Mouse (Mus musculus): ENCODE results near the gene Polr3h.

The Polr3h gene

DNA sequence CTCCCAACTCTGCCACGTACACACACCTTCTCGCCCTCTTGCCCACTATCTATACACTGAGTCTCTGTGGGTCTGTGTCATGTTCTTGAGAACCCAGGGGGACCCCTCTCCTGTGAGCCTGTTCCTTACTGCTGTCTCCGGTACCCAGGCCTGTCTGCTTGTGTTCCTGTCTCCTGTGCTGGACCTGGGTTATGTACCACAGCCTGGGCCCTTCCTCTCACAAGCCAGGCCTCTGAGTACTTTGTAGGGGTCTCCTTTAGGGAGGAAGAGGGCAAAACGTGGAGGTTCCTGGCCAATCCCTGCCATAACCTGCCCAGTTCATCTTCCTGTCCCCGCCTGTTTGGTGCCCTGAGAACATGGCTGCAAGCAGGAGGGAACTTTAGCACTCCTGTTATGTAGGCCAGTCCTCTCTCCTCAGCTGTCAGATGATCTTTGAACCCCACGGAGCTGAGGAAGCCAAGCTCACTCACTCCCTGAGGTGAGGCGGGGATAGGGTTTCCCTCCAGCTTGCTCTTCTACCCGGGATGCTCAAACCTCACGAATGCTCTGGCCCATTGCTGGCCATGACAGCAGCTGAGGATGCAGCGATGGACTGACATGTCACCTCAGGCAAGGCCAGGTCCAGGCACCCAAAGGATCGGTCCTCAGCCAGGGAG, 23.6 kb upstream of the Polr3h start:
- DNase-seq (ENCODE audit: low spot score in 2 of 2), result no peak

- DNase-seq (ENCODE audit: low spot score in 2 of 2), result no peak
Measured at GRCm38 (mm10) chr15:81949076-81949475, 23.0 kb upstream of the Polr3h start.

- no peak for DNase-seq (ENCODE audit: low spot score in 2 of 2)
Measured at GRCm38 (mm10) chr15:81943176-81943749, 17.2 kb upstream of the Polr3h start.

- DNase-seq (ENCODE audit: low spot score in 2 of 2), result no peak
Measured at GRCm38 (mm10) chr15:81941010-81941409, 15.0 kb upstream of the Polr3h start.

DNA sequence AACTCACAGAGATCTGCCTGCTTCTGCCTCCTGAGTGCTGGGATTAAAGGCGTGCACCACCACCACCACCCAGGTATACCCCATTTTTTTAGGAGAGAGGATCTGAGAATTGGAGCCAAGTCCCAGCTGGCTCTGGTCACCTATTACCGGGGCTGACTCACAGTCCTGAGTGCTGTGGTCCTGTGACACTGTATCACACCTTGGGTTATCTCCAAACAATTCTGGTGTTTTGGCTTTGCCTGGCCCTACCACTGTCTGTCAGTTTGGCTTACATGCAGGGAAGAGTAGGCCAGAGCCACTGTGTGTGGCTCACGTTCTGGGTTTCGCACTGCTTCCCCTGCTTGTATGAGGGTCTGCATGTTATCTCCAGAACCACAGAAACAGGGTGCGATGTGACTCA, 14.2 kb upstream of the Polr3h start:
- DNase-seq (ENCODE audit: low spot score in 2 of 2), result no peak

DNA sequence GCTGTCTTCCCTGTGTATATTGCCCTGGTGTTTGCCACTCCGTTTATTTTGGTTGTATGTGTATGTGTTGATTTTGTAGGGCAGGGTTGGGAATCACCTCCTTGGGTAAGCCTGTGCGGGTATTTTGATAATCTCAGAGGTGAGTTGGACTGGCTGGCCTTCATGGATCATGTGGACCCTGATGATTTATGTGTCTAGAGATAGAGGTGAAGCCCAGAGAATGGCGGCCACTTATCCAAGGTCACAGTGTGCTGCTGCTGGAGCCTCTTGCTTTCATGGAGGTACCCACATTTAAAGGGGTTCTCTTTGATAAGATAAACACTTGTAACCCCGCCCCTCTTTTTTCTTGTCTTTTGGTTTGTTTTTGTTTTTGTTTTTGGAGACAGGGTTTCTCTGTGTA, 13.7 kb upstream of the Polr3h start:
- DNase-seq (ENCODE audit: low spot score in 2 of 2), result no peak

GRCm38 (mm10) chr15:81939157-81939715, 13.2 kb upstream of the Polr3h start:
- DNase-seq (ENCODE audit: low spot score in 2 of 2), result no peak

DNA sequence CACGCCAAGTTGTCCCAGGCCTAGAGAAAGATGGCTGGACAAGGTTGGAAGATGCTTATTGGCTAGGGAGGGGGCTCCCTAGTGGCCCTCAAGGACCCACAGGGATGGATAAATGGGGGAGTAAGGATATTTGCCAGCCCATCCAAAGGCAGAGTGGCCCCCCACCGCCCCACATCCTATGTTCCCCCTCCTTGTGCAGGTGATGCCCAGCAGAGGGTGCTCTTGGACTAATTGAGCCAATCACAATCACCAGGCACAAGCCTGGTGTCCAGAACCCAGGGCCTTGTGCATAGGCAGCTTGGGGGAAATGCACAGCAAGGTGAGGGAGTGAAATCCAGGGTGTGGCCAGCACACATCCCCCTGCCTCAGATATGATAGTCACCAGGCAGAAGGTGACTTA, 12.2 kb upstream of the Polr3h start:
- DNase-seq (ENCODE audit: low spot score in 2 of 2), result peak in 1 of 2 experiments; percentile 40

GRCm38 (mm10) chr15:81937098-81937972, 11.3 kb upstream of the Polr3h start:
- no peak for DNase-seq (ENCODE audit: low spot score in 2 of 2)

DNA sequence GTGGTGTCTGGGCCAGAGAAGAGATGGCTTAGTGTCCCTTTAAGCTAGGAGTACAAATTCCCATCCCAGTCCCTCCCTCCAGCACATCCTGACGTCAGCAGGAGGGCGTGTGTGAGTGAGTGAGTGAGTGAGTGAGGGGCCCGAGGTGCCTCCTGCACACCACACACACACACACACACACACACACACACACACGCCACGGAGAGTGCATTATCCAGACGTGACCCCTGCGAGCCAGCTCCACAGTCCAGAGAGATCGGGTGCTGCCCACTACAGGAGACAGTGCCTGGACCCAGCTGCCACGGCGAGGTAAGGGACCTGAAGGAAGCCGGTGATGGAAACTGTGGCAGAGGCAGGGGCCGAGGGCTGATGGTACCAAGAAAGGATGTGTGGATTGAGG, 10.6 kb upstream of the Polr3h start, which contains the start of gene Csdc2:
Gene Csdc2 (plus strand): TSS at position 81 of the 400 bp plus-strand sequence.
- no peak for DNase-seq (ENCODE audit: low spot score in 2 of 2)

DNA sequence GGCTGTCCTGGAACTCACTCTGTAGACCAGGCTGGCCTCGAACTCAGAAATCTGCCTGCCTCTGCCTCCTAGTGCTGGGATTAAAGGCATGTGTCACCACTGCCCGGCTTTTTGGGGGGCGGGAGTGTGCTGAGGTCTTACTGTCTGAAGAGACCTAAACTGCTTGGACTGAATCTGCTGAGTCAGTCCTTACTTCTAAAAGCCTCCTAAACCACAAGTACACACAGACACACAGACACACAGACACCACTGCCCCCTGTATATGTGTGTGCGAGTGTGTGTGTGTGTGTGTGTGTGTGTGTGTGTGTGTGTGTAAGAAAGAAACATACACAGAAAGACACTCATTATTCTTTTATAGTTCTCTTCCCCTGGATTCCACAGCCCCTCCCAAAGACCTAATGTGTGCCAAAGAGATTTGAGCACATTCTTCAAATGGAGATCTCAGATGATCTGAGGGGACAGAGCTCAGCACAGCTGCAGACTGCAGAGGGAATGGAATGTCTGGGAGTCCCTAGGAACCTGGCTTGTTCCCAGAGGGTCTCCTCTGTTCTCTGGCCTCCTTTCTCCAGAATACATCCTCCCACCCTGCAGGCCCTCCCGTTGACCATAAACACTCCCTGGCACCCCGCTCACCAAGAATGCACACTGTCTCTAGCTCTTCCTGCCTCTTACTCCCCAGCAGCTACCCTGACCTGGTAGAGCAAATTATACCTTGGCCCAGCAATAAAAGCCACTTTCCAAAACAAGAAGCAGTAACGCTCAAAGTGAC, 10.0 kb upstream of the Polr3h start:
- no peak for DNase-seq (ENCODE audit: low spot score in 2 of 2)

GRCm38 (mm10) chr15:81933986-81934385, 7.9 kb upstream of the Polr3h start:
- DNase-seq (ENCODE audit: low spot score in 2 of 2), result no peak

- peak in 1 of 2 experiments; percentile 33 for DNase-seq (ENCODE audit: low spot score in 2 of 2)
Measured at GRCm38 (mm10) chr15:81932951-81933470, 7.0 kb upstream of the Polr3h start.

DNA sequence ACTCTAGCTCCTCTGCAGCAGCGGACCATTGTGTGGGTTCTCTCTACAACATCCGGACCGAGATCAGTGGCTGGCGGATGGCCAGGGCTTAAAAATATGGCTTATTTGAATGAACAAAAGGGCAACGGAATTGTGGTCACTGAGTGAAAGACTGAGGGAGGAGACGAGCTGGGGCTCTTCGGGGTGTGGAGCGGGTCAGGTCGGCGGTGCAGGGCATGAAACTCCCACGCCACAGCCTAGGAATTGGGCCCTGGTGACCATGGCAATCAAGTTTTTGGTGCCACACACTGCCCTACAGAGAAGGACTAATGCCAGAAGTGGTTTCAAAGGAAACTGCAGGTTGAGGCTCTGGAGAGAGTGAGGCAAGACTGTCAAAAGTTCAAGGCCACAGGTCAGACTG, 2.2 kb upstream of the Polr3h start:
- DNase-seq (ENCODE audit: low spot score in 2 of 2), result peak in 1 of 2 experiments; percentile 46

DNA sequence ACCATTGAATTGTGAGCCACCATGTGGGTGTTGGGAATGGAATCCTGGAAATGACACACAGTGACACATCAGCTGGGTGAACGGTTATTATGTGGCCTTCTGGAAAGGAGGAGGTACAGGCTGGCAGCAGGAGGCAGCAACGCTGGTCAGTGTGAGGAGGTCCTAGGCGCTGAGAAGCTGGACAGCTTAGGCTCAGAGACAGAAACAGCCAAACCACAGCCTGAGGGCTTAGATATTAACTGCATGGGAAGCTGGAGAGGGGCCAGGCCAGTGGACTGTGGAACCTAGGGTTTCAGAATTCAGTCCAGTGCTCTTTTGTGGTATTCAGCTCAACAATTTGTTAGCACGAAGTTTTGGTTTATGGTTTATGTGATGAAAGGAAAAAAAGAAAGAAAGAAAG, 1.7 kb upstream of the Polr3h start:
- no peak for DNase-seq (ENCODE audit: low spot score in 2 of 2)

GRCm38 (mm10) chr15:81926446-81926822, 394 bp upstream of the Polr3h start:
- no peak for DNase-seq (ENCODE audit: low spot score in 2 of 2)

GRCm38 (mm10) chr15:81924933-81925332, 1.1 kb downstream of the Polr3h start:
- DNase-seq (ENCODE audit: low spot score in 2 of 2), result no peak

DNA sequence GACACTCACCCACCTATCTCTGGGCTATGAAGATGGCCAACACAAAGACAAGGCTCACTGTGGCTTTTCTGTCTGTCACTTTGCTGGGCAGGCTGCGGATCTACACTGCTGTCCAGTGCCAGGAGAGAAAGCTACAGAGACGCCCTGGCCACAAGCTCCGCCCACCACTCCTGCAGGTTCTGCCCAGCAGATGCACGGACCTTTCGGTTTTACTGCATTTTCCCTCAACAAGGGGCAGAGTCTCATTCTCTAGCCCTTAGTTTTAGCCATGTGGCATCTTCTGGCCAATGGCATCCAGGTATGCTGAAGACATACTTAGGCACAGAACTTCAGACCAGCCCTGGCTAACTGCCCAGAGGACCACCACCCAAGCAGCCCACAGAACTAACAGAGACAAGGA, 4.8 kb downstream of the Polr3h start:
- DNase-seq (ENCODE audit: low spot score in 2 of 2), result no peak

GRCm38 (mm10) chr15:81920546-81921217, 5.4 kb downstream of the Polr3h start:
- DNase-seq (ENCODE audit: low spot score in 2 of 2), result no peak

- DNase-seq (ENCODE audit: low spot score in 2 of 2), result no peak
Measured at GRCm38 (mm10) chr15:81919062-81919461, 7.0 kb downstream of the Polr3h start.
